Mouse (Mus musculus): Measurements from ENCODE around the gene 1700003E16Rik. TPM values are rescaled to one million over a fixed set of nuclear protein-coding genes. Genes with fewer than 3 reads are reported as not detected.
A peak's percentile ranks its signal among the peaks of the same experiment; 100 is the strongest.
"Not testable (repeated sequence)": the region's sequence is repeated elsewhere in the genome, so short reads cannot be mapped to it uniquely, and the experiment has no call there.

Gene 1700003E16Rik
- polyA plus RNA-seq, 1 experiment: not detected

- Histone ChIP-seq H3K27ac (ENCODE audit: insufficient read depth, low read depth, low read length) (no peak overlapping the region), H3K4me3 (ENCODE audit: insufficient read depth, low read length) (no peak overlapping the region), H3K4me1 (ENCODE audit: control insufficient read depth, insufficient read depth, low read length) (no peaks in the 10 kb centered on the region)
- no peak for TF ChIP-seq POLR2A (IDR thresholded peaks at IDR 0.05; ENCODE audit: borderline replicate concordance, low read depth, low read length)
- TF ChIP-seq CTCF (IDR thresholded peaks at IDR 0.05; ENCODE audit: low read depth, low read length): no peak
These were observed 2.7 kb upstream of the 1700003E16Rik start for GRCm38 (mm10) chr6:83153485-83153884.

GRCm38 (mm10) chr6:83155552-83156238 lies 509 bp upstream of the 1700003E16Rik start:
- TF ChIP-seq CTCF (IDR thresholded peaks at IDR 0.05; ENCODE audit: low read depth, low read length) (no peak), POLR2A (IDR thresholded peaks at IDR 0.05; ENCODE audit: borderline replicate concordance, low read depth, low read length) (no peak)
- no peak overlapping the region for H3K27ac ChIP-seq (ENCODE audit: insufficient read depth, low read depth, low read length)
- no peaks in the 10 kb centered on the region for H3K4me1 ChIP-seq (ENCODE audit: control insufficient read depth, insufficient read depth, low read length)
- H3K4me3 ChIP-seq (ENCODE audit: insufficient read depth, low read length): peak overlapping the region; percentile 74

DNA sequence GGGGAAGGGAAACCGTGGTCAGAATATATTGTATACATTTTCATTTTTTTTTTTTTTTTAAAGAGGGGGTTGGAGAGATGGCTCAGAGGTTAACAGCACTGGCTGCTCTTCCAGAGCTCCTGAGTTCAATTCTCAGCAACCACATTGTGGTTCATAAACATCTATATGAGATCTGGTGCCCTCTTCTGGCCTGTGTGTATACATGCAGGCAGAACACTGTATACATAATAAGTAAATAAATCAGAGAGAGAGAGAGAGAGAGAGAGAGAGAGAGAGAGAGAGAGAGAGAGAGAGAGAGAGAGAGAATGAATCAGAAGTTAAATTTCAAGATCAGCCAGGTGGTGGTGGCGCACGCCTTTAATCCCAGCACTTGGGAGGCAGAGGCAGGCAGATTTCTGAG lies 3.3 kb downstream of the 1700003E16Rik start:
- H3K4me3 ChIP-seq (ENCODE audit: insufficient read depth, low read length); H3K27ac ChIP-seq (ENCODE audit: insufficient read depth, low read depth, low read length); H3K4me1 ChIP-seq (ENCODE audit: control insufficient read depth, insufficient read depth, low read length): not testable (repeated sequence)

GRCm38 (mm10) chr6:83161442-83161841 lies 5.2 kb downstream of the 1700003E16Rik start:
- Histone ChIP-seq H3K4me1 (ENCODE audit: control insufficient read depth, insufficient read depth, low read length) (peaks cover 6% of the 10 kb centered on the region), H3K27ac (ENCODE audit: insufficient read depth, low read depth, low read length) (no peak overlapping the region), H3K4me3 (ENCODE audit: insufficient read depth, low read length) (peak overlapping the region; percentile 56)
- TF ChIP-seq POLR2A (IDR thresholded peaks at IDR 0.05; ENCODE audit: borderline replicate concordance, low read depth, low read length): no peak
- no peak for TF ChIP-seq CTCF (IDR thresholded peaks at IDR 0.05; ENCODE audit: low read depth, low read length)

GRCm38 (mm10) chr6:83161921-83162641 lies 5.9 kb downstream of the 1700003E16Rik start:
- TF ChIP-seq CTCF (IDR thresholded peaks at IDR 0.05; ENCODE audit: low read depth, low read length) (no peak), POLR2A (IDR thresholded peaks at IDR 0.05; ENCODE audit: borderline replicate concordance, low read depth, low read length) (no peak)
- Histone ChIP-seq H3K27ac (ENCODE audit: insufficient read depth, low read depth, low read length) (no peak overlapping the region), H3K4me3 (ENCODE audit: insufficient read depth, low read length) (peak overlapping the region; percentile 56), H3K4me1 (ENCODE audit: control insufficient read depth, insufficient read depth, low read length) (peaks cover 8% of the 10 kb centered on the region)

DNA sequence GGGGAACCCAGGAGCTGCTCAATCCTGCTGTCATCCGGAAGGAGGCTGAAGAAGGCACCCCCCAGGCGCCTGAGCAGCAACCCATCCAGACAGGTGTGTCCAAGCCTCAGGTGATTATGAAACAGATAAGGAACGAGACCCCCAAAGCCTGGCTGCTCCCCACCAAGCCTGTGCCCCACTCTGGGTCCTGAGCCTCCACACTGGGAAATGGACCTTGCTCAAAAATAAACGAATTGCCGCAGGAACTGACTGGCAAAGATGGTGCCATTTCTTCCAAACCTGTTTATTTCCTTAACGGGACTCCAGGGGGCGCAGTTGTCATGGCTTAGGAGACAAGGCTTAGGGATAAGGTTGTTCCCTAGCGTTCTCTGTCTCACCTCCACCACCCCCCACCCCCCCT lies 6.5 kb downstream of the 1700003E16Rik start:
- TF ChIP-seq POLR2A (IDR thresholded peaks at IDR 0.05; ENCODE audit: borderline replicate concordance, low read depth, low read length): no peak
- peak; percentile 39 for TF ChIP-seq CTCF (IDR thresholded peaks at IDR 0.05; ENCODE audit: low read depth, low read length)
- H3K4me1 ChIP-seq (ENCODE audit: control insufficient read depth, insufficient read depth, low read length): peaks cover 14% of the 10 kb centered on the region
- H3K4me3 ChIP-seq (ENCODE audit: insufficient read depth, low read length): peak overlapping the region; percentile 56
- H3K27ac ChIP-seq (ENCODE audit: insufficient read depth, low read depth, low read length): no peak overlapping the region

DNA sequence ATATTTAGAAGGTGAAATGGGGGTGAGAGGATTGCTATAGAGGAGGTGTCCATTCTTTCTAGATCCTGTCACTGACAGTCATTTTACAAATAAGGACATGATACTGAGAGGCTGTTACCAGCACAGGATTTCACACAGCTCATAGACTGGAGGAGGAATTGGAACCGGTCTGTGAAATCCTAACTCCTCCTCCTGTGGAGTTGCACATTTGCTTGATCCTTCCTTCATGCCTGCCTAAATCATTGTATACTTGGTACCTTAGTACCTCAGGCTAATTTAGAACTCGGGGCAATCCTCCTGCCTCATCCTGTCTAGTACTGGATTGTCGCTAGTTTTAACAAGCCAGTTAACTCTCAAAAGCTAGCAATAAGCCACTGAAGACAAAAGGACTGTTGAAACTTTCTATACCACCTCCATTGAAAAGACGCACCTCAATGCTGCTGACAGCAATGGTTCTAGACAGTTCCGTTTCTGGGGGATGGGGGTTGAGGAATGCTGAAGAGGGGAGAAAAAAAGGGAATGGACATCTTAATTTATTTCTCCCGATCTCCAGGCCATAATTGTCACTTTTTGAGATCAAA lies 8.9 kb downstream of the 1700003E16Rik start:
- Histone ChIP-seq H3K4me1 (ENCODE audit: control insufficient read depth, insufficient read depth, low read length) (peaks cover 23% of the 10 kb centered on the region), H3K27ac (ENCODE audit: insufficient read depth, low read depth, low read length) (peak overlapping the region; percentile 36)

DNA sequence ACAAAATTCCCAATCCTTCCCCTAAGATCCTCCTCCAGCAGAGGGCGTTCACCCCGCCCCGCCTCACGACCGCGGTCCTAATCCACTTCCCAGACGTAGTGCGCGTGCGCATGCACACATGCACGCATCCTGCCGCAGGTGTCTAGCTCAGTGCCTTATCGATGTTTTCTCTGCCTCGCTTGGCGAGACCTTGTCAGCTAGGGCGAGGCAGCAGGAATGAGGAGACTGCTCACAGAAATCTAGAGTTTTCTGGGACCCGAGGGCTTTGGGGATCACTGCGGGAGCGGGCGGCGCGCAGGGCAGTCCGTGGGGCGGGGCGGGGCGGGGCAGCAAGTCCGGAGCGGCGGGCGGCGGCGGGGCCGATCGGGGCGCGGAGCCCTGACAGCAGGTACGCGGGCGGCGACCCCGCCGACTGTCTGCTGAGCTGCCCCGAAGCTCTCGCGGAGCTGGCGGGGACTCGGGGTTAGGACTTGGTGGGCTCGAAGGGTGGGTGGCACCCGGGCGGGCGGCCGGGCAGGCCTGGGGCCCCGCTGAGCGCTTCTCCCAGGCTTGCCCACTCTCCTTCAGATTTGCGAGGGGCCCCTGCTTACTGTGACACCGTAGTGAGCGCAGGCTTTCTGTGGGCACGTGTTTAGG lies 9.5 kb downstream of the 1700003E16Rik start, which contains the start of gene Dctn1:
Dctn1 (plus strand) TSS at position 314 of the 636 bp plus-strand sequence.
- TF ChIP-seq CTCF (IDR thresholded peaks at IDR 0.05; ENCODE audit: low read depth, low read length): no peak
- H3K4me3 ChIP-seq (ENCODE audit: insufficient read depth, low read length): peak within 1 kb of the TSS; percentile 81
- H3K27ac ChIP-seq (ENCODE audit: insufficient read depth, low read depth, low read length): peak within 1 kb of the TSS; percentile 58
- H3K4me1 ChIP-seq (ENCODE audit: control insufficient read depth, insufficient read depth, low read length): peaks cover 23% of the 10 kb centered on the region

More for the DNA sequence above, 8.9 kb downstream of the 1700003E16Rik start:
- peak overlapping the region; percentile 81 for H3K4me3 ChIP-seq (ENCODE audit: insufficient read depth, low read length)
- no peak for TF ChIP-seq CTCF (IDR thresholded peaks at IDR 0.05; ENCODE audit: low read depth, low read length)
- TF ChIP-seq POLR2A (IDR thresholded peaks at IDR 0.05; ENCODE audit: borderline replicate concordance, low read depth, low read length): no peak

DNA sequence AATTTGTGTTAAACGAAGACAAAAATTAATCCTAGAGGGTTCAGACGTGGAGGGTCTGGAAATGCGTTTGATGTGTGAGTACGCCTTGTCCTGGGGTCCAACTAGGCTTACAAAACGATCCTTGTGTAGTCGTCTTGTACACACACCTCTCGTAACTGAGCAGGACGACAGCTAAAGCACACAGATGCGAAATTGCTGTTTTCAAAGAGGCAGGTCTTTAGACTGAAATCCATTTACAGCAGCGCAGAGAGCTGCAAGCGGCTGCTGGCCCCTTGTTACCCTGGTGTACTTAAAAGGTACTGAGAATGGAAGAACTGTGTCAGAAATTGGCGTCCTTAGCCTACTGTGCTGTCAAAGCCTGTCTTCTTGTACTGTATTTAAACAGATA lies 10.0 kb downstream of the 1700003E16Rik start:
- H3K27ac ChIP-seq (ENCODE audit: insufficient read depth, low read depth, low read length): no peak overlapping the region
- H3K4me3 ChIP-seq (ENCODE audit: insufficient read depth, low read length): peak overlapping the region; percentile 81
- peaks cover 23% of the 10 kb centered on the region for H3K4me1 ChIP-seq (ENCODE audit: control insufficient read depth, insufficient read depth, low read length)
- TF ChIP-seq POLR2A (IDR thresholded peaks at IDR 0.05; ENCODE audit: borderline replicate concordance, low read depth, low read length): no peak

GRCm38 (mm10) chr6:83169872-83170271 lies 13.7 kb downstream of the 1700003E16Rik start:
- H3K4me3 ChIP-seq (ENCODE audit: insufficient read depth, low read length): no peak overlapping the region
- no peak overlapping the region for H3K27ac ChIP-seq (ENCODE audit: insufficient read depth, low read depth, low read length)
- TF ChIP-seq CTCF (IDR thresholded peaks at IDR 0.05; ENCODE audit: low read depth, low read length) (no peak), POLR2A (IDR thresholded peaks at IDR 0.05; ENCODE audit: borderline replicate concordance, low read depth, low read length) (no peak)
- H3K4me1 ChIP-seq (ENCODE audit: control insufficient read depth, insufficient read depth, low read length): peaks cover 17% of the 10 kb centered on the region

Measured in bone marrow macrophage, adult 2 months (primary cell).